Mouse (Mus musculus): ENCODE data around the gene Polr2g.

- TF ChIP-seq CTCF (IDR thresholded peaks at IDR 0.05; ENCODE audit: control insufficient read depth, insufficient read depth, insufficient replicate concordance, low read depth, low read length) (no peak), POLR2A (IDR thresholded peaks at IDR 0.05; ENCODE audit: control insufficient read depth, low read depth, low read length) (peak; percentile 55)
These were observed 3.9 kb upstream of the Polr2g start, which contains the start of gene Zbtb3 for GRCm38 (mm10) chr19:8802130-8802821.

Measured in testis, adult 2 months (tissue).